Mouse (Mus musculus) spleen, embryonic (tissue): Measurements from ENCODE around the gene Sdsl.

Experiments
- CTCF ChIA-PET: fragments of 350-600 bp; sonication (Branson Sonifier 250); formaldehyde crosslinking; loops from one replicate; lab custom pipeline; 2022; lab: Charles Lee

Sdsl gene

DNA sequence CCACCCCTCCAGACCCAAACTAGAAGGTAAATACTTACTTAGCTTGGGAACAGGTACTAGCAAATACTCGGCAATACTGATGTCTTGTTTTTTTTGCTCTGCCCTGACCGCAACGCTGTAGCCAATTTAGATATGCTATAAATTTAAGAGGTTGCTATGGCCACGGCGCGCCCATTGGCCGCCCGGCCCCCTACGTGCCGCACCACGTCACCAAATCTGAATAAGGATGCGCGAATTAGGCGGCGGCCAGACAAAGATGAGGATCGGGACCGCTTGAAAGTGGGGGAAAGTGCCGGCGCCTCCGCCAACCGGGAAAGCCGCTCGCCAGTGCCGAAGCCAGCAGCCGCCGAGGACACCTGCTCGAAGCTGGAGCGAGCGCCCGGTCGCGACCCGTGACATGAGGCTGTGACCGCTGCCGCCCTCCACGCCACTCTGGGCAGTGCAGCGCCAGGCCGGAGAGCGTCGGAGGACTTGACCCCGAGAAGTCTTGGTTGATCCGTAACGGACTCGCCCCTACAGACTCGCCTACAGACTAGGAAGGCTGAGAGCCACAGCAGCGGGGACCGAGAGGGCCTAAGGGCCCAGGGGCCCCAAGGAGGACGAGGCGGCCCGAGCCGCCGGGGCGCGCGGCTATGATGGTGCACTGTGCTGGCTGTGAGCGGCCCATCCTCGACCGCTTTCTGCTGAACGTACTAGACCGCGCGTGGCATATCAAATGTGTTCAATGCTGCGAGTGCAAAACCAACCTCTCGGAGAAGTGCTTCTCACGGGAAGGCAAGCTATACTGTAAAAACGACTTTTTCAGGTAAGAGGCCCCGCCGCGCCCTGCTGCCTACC lies 40.7 kb downstream of the Sdsl start, which contains the start of gene Lhx5:
Gene Lhx5, plus strand, starts transcription at position 51 of the 837 bp plus-strand sequence.
- CTCF ChIA-PET, result no interaction called here

DNA sequence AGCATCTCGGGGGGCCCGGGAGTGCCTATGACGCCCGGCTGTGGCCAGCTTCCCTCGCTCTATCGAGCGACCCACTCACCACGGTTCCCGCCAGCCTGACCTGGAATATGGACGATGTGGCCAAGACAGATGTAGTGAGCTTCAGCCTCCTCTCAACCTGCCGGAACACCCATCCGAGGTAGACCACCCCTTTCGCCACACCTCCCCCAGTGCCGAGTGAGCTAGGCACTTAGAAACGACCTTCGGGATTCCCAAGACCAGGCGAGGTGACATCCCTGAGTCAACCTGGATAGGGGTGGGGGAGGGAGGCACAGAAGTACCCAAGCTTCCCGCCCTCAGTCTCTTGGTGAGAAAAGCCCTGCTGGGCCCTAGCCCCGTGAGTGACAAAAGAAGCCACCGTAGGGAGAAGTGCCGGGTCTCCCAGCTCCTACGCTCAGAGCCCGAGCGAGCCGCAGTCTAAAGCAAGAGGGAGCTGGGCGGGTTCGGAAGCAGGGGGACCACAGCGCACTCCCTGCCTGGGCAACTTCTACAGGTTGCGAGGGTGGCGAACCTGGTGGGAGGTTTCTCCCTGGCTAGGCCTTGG lies 41.5 kb downstream of the Sdsl start:
- CTCF ChIA-PET, result no interaction called here

DNA sequence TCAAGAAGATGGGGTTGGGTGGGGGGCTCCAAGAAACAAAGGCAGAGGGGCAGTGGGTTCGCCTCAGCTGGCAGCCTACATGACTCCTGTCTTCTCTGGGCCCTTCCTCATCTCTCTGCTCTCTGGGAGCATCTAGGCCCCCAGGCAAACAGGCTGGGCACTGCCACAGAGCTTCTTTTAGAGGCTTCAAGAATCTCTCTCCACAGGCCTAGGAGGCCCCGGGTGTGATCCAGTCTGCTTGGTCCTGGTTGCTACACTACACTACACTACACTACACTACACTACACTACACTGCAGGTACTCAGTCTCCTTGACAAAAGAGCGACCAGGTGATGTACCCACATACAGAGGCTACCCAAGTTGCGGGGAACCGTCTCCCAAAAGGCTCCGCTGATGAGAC lies 42.9 kb downstream of the Sdsl start:
- CTCF ChIA-PET, result no interaction called here

DNA sequence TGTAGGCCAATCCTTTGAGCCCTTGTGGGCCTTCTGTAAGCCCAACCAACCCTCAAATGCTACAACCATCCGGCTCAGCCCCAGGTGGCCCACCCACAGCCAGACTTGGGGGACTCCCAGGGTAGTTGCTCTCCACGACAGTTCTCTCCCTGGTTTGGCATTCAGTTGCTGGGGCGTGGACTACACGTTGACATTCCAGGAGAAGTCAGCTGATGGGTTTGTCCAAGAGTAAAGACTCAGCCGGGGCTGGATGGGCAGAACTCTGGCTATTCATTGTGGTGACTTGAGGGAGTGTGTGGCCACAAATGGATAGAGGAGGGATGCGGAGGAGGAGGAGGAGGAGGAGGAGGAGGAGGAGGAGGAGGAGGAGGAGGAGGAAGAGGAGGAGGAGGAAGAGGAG lies 43.6 kb downstream of the Sdsl start:
- CTCF ChIA-PET, result no interaction called here

DNA sequence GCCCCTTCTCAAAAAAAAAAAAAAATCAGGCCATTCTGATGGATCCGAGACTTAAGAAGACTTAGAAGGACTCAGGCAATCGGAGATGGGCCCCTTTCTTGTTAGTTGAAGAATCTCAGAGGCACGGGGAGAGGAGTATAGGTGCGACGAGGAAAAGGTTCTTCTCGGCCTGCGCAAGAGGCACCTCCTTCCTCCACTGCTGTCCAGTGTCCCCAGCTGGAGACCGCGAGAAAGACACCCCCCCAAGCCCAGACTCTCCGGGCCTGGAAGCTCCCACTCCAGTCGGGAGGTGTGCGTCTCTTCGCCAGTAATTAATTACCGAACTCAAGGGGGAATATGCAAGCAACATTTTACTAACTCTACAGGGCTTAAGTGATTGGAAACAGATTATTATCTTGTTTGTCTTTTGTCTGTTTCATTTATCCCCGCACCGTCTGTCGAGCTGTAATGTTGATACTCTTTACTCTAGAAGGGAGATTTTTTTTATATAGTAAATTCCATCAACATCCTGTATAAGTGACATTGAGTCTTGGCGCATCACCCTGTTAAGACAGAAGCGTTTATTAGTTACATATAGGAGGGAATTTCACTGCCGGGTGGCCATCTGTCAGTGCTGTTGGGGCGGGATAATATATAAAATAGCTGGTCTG lies 44.3 kb downstream of the Sdsl start:
- CTCF ChIA-PET, result no interaction called here

DNA sequence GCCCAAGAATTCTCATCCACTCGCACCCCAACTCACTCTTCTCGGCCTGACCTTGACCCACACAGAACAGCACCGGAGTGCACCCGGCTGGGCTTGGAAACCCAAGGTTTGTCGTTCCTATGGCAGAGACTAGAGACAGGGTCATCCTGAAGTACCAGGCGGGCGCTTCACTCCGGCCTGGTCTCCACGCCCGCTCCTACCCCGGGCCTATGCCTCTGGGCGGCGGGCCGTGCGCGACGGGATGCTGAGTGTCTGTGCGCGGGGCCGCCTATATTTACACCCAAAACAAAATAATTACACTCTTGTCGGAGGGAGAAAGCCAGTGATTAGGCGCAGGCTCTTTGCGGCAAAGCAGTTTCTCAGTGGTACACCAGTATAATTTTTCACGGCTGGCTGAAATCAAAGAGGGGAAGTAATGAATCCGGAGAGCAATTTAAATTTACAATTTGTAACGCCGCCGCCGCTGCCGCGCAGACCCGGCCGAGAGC lies 45.1 kb downstream of the Sdsl start:
- CTCF ChIA-PET, result no interaction called here

DNA sequence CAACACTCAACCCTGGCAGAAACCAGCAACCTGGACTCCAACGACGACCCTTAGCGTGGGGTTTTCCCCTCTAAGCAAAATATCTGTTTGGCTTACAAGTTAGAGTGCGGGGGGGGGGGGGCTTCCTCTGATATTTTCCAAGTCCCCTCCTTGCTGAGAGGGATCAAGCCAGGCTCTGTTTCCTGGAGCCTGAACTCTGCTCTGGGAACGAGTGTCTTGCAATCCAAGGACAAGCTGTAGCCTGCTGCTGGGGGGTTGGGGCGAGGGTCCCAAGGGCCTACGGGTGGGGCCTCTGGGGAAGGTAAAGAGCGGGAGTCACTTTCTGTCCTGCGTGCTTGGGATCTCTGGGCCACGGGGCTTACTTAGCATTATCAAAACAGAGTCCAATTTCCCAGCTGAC lies 46.0 kb downstream of the Sdsl start:
- CTCF ChIA-PET, result no interaction called here

DNA sequence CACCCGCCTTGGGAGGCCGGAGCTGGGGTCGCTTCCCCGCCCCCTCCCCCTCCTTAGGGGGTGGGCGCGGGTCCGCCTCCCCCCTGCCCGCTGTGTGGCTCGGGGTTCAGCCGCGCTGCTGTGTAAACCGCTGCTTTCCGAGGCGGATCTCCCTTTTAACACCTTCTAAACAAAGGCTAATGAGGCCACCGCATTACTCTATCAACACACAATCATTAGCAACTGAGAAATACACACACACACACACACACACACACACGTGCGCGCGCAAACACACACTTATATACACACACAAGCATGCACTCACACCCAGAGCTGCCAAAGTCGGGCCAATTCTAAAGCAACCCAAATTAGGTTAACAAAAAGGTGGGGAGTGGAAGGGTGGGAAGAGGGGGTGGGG lies 46.9 kb downstream of the Sdsl start:
- CTCF ChIA-PET, result no interaction called here

DNA sequence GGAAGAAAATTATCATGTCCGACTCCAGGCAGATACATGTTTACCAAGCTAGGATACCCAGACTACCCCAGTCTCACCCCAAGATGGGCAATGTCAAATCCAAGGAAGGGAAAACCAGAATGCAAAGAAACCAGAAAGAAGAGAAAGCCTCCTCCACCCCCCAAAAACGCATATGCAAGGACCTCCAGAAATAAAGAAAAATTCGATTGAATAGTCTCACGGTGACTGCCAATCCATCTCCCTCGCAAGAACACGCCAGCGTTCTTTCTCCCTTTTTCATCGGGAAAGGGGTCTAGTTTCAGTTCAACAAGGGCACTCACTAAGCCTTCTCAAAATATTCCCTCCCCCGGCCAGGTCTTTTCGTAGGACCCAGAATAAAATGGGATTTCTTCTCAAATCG lies 48.0 kb downstream of the Sdsl start:
- CTCF ChIA-PET, result interaction anchor here (0.9 kb wide), 1 partner anchor 15 kb away, joined by 7 read pairs; no protein-coding TSS in a partner anchor

DNA sequence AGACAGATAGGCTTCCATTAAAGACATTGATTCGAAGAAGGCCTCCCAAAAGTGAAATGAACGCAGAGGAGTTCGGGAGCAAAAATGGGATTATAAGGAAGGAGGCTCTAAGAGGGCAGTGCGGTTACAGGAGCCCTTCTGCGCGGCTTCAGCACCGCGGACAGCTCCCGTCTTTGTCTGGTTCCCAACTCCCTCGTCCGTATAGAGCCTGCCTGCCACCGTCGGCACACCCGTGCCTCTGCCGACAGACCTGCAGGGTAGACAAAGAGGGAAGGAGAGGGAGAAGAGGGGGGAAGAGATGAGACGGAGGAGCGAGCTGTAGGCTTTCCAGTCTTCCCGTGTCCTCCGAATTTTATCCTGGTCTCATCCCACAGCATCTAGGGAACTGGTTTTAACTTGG lies 48.6 kb downstream of the Sdsl start:
- CTCF ChIA-PET, result no interaction called here

DNA sequence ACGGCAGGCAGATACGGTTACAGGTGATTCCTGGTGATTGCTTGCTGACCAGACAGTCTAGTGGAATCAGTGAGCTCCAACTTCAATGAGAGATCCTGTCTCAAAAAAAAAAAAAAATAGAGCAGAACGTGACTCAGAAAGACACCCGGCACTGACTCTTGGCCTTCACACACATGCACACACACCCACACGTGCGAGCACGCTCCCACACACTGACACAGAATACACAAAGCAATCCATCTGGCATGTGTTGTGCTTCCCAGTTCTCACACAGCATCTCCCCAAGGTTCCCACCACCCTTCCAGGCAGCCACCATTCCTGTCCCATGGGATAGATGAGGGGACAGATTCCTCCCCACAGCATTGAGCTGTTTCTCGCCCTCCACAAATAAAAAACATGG lies 52.5 kb downstream of the Sdsl start:
- CTCF ChIA-PET, result no interaction called here

DNA sequence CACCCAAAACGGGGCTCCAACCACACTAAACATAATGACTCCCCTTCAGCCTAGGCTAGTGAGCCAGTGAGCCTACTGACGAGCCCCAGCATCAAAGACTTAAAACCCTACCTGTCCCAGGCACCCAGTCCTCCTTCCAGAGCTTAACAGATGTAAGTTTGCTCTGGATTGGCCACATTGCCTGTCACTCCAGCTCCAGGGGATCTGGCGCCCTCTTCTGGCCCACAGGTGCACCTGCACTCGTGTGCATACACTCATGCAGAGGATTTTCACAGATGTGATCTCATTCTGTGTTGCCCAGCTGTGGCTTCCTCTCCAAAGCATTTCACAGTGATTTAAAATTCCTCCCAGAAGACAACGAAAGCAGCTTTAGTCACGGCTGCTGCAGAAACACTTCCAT lies 59.2 kb downstream of the Sdsl start:
- CTCF ChIA-PET, result no interaction called here

DNA sequence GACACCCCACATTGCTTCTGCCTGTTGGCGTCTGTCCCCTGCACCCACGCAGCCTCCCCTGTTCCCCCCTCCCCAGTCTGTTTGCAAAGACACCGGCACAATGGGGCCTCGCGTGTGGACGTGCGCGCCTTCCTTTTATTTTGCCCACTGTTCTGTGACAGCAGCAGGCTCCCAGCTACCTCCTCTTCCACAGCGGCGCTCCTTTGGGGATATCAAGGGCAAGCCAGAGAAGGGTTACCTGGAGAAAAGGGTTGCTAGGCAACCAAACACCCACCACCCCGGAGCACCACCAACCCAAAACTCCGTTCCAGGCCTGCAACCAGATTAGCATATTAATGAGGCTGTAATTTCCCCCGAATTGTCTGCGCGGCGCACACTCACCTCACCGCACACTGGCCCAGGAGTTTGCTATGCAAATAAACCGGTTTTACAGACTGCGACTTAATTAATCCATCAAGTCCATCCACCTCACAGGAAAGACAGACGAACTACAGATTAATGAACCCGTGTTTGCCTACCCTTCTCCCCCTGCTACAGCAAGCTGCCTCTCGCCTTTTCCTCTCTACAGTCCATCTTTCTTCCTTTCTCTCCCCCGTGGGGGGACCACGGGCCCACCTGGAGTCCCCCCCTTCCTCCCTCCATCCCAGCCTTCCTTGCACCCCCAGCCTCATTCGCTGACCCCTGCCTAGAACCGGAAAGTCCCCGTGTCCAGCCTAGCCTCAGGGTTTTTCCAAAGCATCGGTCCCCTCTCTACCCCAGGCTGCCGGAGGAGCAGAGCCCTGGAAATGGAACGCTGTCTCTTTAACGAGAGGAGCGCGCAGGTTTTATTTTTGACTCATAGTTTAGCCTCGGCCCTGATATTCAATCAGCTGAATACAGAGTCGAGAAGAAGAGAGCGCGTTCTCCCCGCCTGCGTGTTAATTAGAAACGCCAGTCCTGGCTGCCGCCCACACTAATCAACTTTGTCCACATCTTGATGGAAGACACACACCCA lies 62.9 kb downstream of the Sdsl start:
- CTCF ChIA-PET, result interaction anchor here (1.2 kb wide), 1 partner anchor 31 kb away, joined by 5 read pairs; no protein-coding TSS in a partner anchor

DNA sequence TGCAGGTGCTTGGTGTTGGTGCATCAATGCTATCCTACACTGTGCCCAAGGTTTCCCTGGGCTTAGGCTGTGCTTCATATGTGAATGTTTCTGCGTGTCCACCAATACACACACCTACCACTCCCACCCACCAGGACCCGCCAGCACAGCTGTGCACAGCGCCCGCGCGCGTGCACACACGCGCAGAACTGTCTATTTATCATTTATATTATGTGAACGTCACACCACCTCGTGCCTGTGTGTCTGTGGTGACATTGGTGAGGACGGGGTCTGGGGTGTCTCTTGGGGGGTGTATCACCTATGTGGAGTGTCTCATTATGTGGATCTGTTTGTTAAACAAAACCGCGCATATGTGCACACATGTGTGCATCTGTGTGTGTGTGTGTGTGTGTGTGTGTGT lies 63.7 kb downstream of the Sdsl start:
- CTCF ChIA-PET, result no interaction called here
